Mouse (Mus musculus): ENCODE measurements at regions not wholly inside any gene's neighbourhood (a gene's known extent, or its start where the extent isn't known, plus 50 kb on each side); places are given as distances from the start of the nearest gene placed in this dataset.

- no peak for TF ChIP-seq CTCF (IDR thresholded peaks at IDR 0.05; ENCODE audit: borderline replicate concordance, control insufficient read depth, extremely low read depth, insufficient read depth, low read length, poor library complexity)
- no peak for TF ChIP-seq POLR2A (IDR thresholded peaks at IDR 0.05; ENCODE audit: control insufficient read depth, extremely low read depth, insufficient read depth, low read length, poor library complexity)
These were observed 80.3 kb downstream of the Ackr3 start for GRCm38 (mm10) chr1:90283912-90284636.
